Mouse (Mus musculus) megakaryocyte, embryonic 14.5 days (primary cell): ENCODE results near the gene Bspry. TPM values are rescaled to one million over a fixed set of nuclear protein-coding genes. Genes with fewer than 3 reads are reported as not detected.
"Not testable (repeated sequence)": the region's sequence is repeated elsewhere in the genome, so short reads cannot be mapped to it uniquely, and the experiment has no call there.

ENCODE experiments used
- H3K27me3 ChIP-seq: replicated peaks from 2 replicates; pipeline ENCODE3; 2012; ENCODE audit warnings: inconsistent platforms
- H3K36me3 ChIP-seq: replicated peaks from 2 replicates; pipeline ENCODE3; 2012; ENCODE audit warnings: low read length, inconsistent platforms, mixed read lengths
- H3K4me1 ChIP-seq: 2 replicates; pipeline ENCODE4 v1.6.1; 2012; ENCODE audit warnings: inconsistent platforms
- H3K4me3 ChIP-seq: replicated peaks from 2 replicates; pipeline ENCODE3; 2012; ENCODE audit warnings: moderate library complexity, mild to moderate bottlenecking, inconsistent platforms
- H3K9me3 ChIP-seq: 2 replicates; pipeline ENCODE4 v1.6.1; 2012; ENCODE audit warnings: inconsistent platforms
- FLI1 ChIP-seq: IDR thresholded peaks from 2 replicates; pipeline ENCODE4 v1.6.1; 2012; ENCODE audit warnings: low read length, inconsistent platforms, mixed read lengths
- GATA1 ChIP-seq: IDR thresholded peaks from 3 replicates; pipeline ENCODE4 v1.6.1; 2012; ENCODE audit warnings: mixed read lengths, low read length, inconsistent platforms, borderline replicate concordance
- polyA plus RNA-seq: library from polyadenylated mRNA; stranded (reverse); fragments of >175 nt; gene quantifications from 2 replicates; pipeline ENCODE4 v1.2.3, GENCODE M21; 2012; ENCODE audit warnings: low replicate concordance; ENCODE audit not compliant: insufficient read depth

Gene Bspry
- polyA plus RNA-seq, 1 experiment = not detected

DNA sequence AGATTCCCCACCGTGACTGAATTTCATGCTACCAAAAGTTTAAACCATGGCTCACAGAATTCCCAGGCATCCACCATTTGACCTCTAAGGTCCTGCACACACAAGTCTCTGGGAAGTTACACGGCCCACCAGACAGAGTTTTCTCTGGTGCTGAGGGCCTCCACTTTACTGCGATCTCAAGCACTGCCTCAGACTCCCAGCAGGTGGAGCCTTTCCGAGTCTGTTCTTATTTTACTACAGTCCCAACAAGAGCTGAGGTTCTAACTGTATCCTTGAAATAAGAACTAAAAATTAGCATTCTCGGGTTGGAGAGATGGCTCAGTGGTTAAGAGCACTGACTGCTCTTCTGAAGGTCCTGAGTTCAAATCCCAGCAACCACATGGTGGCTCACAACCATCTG lies 24.9 kb upstream of the Bspry start:
- Histone ChIP-seq H3K27me3 (peaks cover 40% of the 10 kb centered on the region), H3K4me1 (peaks cover 40% of the 10 kb centered on the region), H3K36me3 (no peaks in the 10 kb centered on the region), H3K4me3 (no peak overlapping the region), H3K9me3 (peaks cover 6% of the 10 kb centered on the region)
- TF ChIP-seq GATA1 (no peak), FLI1 (no peak)

DNA sequence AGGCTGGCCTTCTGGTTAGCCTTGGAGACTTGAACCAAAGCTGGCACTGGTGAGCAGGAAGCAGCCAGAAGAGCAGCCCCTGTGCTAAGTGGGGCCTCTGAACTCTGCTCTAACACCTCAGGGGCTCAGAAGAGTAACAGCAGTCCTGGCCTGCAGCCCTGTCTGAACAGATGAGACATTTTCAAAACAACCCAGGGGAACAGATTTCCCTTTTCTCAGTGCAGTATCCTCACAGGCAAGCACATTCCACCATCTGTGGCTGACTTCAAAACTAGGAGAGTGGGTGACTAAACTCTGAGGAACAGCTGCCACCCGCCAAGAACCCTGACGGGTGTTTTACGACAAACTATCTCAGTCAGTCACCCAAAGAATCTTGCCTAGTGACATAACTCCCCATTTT lies 20.8 kb upstream of the Bspry start:
- no peak for TF ChIP-seq GATA1
- TF ChIP-seq FLI1 = no peak
- peaks cover 35% of the 10 kb centered on the region for H3K4me1 ChIP-seq
- no peaks in the 10 kb centered on the region for H3K36me3 ChIP-seq
- H3K4me3 ChIP-seq = no peak overlapping the region
- H3K9me3 ChIP-seq = no peaks in the 10 kb centered on the region
- H3K27me3 ChIP-seq = peaks cover 46% of the 10 kb centered on the region

DNA sequence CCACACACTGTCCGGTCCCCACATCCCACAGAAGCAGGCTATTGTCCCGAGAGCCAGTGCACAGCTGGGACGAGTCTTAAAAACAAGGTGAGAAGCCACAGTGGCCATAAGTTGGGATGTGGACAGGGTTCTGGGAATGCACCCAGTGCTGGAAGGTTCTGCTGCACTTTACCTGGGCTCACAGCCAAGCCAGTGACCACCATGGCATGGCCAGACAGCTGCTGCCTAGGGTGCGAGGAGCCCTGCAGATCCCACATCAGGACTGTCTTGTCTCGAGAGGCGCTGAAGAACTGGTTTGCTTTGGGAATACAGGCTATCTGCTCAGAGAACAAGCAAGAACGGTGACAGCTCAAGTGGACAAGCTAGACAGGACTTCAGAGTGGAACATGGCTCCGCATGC lies 19.5 kb upstream of the Bspry start:
- Histone ChIP-seq H3K36me3 (no peaks in the 10 kb centered on the region), H3K4me3 (no peak overlapping the region), H3K9me3 (no peaks in the 10 kb centered on the region), H3K27me3 (peaks cover 43% of the 10 kb centered on the region), H3K4me1 (peaks cover 29% of the 10 kb centered on the region)
- no peak for TF ChIP-seq FLI1
- no peak for TF ChIP-seq GATA1

DNA sequence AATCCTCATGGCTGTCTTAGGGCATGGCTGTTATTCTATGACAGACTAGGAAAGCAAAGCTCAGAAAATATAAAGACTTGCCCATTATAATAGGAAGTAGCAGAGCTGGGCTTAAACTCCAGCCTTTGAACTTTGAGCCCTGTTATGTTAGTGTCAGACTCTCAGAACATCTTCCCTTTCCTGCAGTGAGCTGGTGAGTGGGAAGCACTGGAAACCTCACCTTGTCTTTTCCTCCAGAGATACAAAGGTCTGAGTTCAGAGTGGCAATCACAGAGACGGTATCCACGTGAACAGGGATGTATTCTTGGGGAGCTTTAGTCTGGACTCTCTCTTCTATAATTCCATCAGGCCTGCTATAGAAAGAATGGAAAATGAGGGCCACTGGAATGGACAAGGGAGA lies 16.7 kb upstream of the Bspry start:
- Histone ChIP-seq H3K27me3 (peaks cover 29% of the 10 kb centered on the region), H3K36me3 (no peaks in the 10 kb centered on the region), H3K4me1 (peaks cover 8% of the 10 kb centered on the region), H3K9me3 (no peaks in the 10 kb centered on the region), H3K4me3 (no peak overlapping the region)
- no peak for TF ChIP-seq FLI1
- no peak for TF ChIP-seq GATA1

DNA sequence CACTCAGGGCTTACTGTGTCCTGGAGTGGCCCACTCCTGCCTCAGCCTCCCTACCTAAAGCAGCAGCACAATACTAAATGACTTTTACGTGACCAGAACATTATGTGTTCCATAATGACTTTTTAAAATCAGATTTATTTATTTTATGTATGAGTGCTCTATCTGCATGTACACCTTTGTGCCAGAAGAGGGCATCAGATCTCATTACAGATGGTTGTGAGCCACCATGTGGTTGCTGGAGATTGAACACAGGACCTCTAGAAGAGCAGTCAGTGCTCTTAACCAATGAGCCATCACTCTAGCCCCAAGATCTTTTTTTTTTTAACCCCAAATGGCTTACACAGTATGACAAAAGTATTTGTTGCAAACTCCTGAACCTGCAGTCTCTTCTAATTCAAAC lies 11.7 kb upstream of the Bspry start:
- H3K4me3 ChIP-seq = no peak overlapping the region
- TF ChIP-seq FLI1 (no peak), GATA1 (no peak)
- peaks cover 6% of the 10 kb centered on the region for H3K4me1 ChIP-seq
- peaks cover 6% of the 10 kb centered on the region for H3K9me3 ChIP-seq
- peaks cover 8% of the 10 kb centered on the region for H3K27me3 ChIP-seq
- H3K36me3 ChIP-seq = no peaks in the 10 kb centered on the region

DNA sequence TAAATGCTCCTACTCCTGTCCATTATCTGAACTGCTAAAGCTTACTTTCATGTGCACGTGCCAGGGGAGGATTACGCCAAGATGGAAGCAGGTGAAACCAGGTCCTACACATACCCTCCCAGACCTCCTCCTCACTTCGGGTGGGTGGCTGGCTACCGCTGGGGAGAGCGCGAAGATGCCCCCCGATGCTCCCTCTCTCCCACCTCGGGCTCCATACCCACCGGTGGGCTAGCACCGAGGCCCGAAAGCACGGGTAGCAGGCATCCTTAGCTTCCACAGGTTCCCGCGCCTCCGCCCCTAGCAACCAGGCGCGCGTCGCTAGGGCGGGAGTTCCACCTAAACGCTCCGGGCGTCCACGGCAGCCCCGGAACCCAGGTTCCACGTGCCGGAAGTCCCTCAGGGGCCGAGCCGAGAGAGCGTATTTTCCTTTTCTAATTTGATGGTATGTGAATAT lies 9.2 kb upstream of the Bspry start, which contains the start of gene Wdr31:
Gene Wdr31, minus strand, starts transcription at position 299 of the 454 bp plus-strand sequence.
- peak within 1 kb of the TSS; percentile 88 for H3K4me3 ChIP-seq
- peaks cover 6% of the 10 kb centered on the region for H3K27me3 ChIP-seq
- no peak for TF ChIP-seq FLI1
- no peak for TF ChIP-seq GATA1
- H3K36me3 ChIP-seq = no peaks in the 10 kb centered on the region
- peaks cover 6% of the 10 kb centered on the region for H3K4me1 ChIP-seq
- peaks cover 8% of the 10 kb centered on the region for H3K9me3 ChIP-seq

DNA sequence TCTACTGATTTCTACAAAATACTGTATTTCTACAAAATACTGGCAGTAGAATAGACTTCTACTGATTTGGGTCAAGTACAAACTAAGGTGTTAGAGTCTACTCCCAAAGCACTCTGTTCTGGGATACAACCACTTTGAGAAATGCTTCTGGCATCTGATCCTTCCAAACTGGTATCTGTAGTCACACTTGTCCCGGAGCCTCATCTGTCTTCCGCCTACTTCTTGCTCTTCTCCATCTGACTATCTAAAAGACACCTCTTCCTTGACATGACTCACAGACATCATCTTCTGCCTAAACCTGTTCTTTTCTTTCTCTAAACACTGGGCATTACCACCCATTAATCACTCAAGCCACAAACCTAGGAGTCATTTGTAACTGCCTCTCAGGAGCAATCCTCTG lies 7.8 kb upstream of the Bspry start:
- Histone ChIP-seq H3K36me3 (no peaks in the 10 kb centered on the region), H3K9me3 (peaks cover 8% of the 10 kb centered on the region), H3K4me1 (peaks cover 10% of the 10 kb centered on the region), H3K27me3 (peaks cover 7% of the 10 kb centered on the region), H3K4me3 (no peak overlapping the region)
- TF ChIP-seq FLI1 (no peak), GATA1 (no peak)

DNA sequence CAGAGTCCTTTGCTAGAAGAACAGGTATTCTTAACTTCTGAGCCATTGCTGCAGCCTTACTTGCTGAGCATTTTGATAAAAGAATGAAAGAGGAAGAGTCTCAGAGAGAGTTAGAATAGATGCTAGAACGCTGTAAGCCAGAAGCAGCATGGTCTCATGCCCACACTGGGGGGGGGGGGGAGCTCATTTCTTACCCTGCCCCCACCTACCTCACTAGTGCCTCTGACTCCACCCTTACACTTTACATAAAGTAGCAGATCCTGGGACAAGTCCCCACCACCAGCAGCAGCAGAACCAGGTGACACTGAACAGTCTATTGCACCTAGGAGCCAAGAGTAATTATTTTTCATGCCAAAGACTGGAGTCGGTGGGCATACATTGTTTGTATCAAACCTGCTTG lies 4.7 kb upstream of the Bspry start:
- Histone ChIP-seq H3K36me3 (no peaks in the 10 kb centered on the region), H3K4me3 (no peak overlapping the region), H3K4me1 (peaks cover 29% of the 10 kb centered on the region), H3K9me3 (0 out of 2 replicates have a peak, but pooled peaks cover 2% of the 10 kb centered on the region), H3K27me3 (peaks cover 22% of the 10 kb centered on the region)
- no peak for TF ChIP-seq GATA1
- TF ChIP-seq FLI1 = no peak

DNA sequence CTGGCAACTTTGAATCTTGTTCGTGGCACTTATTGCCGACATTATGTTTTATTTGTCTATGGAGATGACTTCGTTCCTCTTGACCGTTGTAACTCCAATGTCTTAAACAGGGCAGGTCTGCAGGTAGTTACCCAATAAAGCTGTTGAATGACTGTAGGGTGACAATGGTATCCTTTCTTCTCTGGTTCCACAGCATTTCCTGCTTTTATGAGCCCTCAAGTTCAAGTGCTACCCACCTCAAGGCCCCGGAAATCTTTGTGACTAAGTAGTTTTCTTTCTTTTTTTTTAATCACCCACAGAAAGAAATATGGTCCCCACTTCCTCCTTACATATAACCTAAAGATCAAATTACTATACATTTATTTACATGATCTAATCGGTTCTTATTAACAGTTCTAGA lies 4.1 kb upstream of the Bspry start:
- Histone ChIP-seq H3K4me1 (peaks cover 32% of the 10 kb centered on the region), H3K36me3 (no peaks in the 10 kb centered on the region), H3K9me3 (0 out of 2 replicates have a peak, but pooled peaks cover 2% of the 10 kb centered on the region), H3K4me3 (no peak overlapping the region), H3K27me3 (peaks cover 24% of the 10 kb centered on the region)
- TF ChIP-seq GATA1 (no peak), FLI1 (no peak)

DNA sequence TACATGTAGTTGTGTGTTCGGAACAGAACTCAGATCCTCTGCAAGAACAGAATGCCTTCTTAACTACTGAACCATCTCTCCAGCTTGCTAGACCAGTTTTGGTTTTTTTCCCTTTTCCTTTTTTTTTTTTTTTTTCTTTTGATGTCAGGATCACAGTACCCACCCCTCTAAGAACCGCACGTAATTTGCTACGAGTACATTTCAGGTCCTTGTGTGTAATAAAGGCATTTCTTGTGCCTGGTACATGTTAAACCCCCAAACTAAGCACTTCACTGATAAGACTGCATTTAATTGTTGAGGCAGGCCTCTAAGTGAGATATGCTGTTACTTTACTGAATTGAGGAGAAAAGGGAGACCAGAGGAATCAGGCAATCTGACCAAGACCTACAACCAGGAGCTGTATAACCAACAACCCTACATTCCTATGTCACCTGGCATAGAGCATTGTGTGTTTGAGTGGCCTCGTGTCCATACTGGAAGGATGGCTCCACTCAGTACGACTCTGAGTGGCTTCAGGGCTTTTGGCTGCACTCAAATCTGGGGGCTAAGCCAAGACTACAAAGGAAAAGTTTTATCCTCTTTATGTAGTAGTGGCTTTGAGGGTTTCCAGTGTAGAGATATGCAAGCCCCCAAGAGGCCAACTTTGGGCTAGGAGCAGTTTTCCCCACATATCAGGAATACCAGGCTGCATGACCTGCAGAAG lies 2.2 kb upstream of the Bspry start:
- H3K4me3 ChIP-seq = no peak overlapping the region
- no peaks in the 10 kb centered on the region for H3K36me3 ChIP-seq
- TF ChIP-seq GATA1 (no peak), FLI1 (no peak)
- 0 out of 2 replicates have a peak, but pooled peaks cover 2% of the 10 kb centered on the region for H3K9me3 ChIP-seq
- H3K27me3 ChIP-seq = peaks cover 31% of the 10 kb centered on the region
- H3K4me1 ChIP-seq = peaks cover 36% of the 10 kb centered on the region

DNA sequence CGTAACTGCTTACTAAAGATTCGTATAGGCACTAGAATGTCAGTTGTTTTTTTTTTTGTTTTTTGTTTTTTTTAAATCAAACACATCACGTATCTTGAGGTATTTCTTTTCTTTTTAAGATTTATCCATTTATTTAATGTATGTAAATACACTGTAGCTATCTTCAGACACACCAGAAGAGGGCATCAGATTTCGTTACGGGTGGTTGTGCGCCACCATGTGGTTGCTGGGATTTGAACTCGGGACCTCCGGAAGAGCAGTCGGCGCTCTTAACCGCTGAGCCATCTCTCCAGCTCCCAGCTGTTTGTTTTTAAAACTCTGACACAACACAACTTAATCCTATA lies 288 bp upstream of the Bspry start:
- Histone ChIP-seq H3K4me1 (peaks cover 41% of the 10 kb centered on the region), H3K4me3 (peak overlapping the region; percentile 86), H3K27me3 (peaks cover 31% of the 10 kb centered on the region)
- not testable (repeated sequence) for H3K9me3 ChIP-seq, H3K36me3 ChIP-seq
